Mouse (Mus musculus) cerebellum, postnatal 14 days (tissue): ENCODE results near the gene Cog5.

Experiments used
- DNase-seq, 2 experiments: peaks; one replicate each; pipeline ENCODE4 v3.0.0; 2021; ENCODE audit warnings: mixed read lengths in 2 of 2

The Cog5 gene

DNA sequence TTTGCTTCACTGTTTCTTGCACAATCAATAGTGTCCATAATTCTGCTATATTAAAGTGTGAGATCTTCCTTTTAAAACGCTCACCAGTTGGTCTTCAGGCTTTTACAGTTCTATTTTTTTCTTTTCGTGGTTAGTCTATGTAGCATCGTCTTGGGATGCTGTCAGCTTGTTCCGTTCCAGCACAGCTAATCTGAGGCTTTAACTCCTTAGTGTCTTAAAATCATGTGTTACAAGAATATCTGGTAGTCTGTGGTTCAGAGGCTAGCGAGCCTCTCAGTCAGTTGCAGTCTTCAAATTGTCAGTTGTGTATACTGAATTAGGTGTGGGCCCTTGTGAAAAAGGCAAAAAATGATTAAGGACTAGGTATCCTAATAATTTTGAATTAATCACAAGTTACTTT lies 57.6 kb downstream of the Cog5 start:
- DNase-seq, result peak; percentile 42 to 62

DNA sequence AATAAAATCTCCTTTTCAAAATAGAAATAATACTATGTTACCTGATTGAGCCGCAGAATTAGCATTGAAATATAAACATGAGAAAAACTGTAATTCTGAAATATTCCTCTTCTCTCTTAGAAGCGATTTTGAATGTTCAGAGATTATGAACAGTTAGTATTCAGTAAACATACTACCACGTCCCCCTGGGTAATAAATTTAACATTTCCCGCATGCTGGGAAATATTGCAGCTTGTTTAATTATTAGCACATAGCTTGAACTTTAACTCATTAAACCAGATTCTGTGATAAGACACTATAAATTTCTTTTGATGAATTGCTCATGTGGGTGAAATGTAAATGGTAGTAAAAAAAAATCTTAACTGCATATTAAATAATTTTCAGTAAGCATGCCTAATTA lies 58.1 kb downstream of the Cog5 start:
- no peak for DNase-seq

GRCm38 (mm10) chr12:31713600-31713999 lies 58.9 kb downstream of the Cog5 start, which contains the start of gene Gpr22:
Gene Gpr22, minus strand, starts transcription at chr12:31713947.
- peak; percentile 71 to 76 for DNase-seq

- DNase-seq, result no peak
Measured at GRCm38 (mm10) chr12:31714070-31714469, 59.4 kb downstream of the Cog5 start.

DNA sequence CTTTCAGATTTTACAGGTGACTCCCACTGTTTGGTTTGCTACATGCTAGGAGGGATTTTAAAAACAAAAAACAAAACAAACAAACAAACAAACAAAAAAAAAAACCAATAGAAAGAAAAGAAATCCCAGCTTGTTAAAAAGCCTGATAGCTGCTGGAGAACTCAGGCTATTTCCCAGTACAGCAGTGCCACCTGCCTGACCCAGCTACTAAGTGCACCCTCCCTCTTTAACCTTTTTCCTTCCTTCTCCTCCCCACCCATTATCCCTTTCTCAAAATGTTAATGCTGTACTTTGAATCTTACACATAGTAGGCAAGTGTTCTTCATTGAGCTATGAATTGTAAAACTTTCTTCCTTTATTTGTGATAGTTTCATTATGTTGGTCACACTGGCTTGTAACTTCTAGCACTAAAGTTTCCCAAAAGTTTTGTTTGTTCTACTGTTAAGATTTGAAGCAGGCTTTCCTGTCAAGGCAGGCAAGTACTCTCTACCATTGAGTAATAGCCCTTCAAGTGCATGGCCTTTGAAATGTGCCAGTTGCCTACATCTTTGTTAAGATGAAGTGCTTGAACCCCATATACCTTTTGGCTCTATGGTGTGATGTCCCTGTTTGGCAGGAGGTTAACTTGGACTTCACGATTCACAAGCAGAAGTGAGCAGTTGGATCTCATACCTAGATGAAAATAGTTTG lies 65.1 kb downstream of the Cog5 start:
- DNase-seq, result peak; percentile 36 to 41

DNA sequence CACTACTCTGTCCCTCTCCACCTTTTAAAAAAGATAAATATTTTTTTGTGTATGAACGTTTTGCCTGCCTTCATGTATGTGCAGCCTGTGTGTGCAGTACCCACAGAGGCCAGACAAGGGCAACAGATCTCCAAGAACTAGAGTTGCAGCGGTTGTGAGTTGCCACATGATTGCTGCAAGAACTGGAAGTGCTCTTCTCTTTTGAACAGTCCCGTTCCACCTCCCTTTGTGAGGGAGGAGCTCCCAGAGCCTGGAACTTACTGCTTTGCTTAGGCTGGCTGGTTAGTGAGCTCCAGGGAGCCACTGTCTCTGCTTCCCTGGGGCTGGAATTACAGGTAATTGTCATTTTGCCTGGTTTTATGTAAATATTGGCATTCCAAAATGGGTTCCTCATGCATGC lies 69.9 kb downstream of the Cog5 start:
- DNase-seq, result no peak

DNA sequence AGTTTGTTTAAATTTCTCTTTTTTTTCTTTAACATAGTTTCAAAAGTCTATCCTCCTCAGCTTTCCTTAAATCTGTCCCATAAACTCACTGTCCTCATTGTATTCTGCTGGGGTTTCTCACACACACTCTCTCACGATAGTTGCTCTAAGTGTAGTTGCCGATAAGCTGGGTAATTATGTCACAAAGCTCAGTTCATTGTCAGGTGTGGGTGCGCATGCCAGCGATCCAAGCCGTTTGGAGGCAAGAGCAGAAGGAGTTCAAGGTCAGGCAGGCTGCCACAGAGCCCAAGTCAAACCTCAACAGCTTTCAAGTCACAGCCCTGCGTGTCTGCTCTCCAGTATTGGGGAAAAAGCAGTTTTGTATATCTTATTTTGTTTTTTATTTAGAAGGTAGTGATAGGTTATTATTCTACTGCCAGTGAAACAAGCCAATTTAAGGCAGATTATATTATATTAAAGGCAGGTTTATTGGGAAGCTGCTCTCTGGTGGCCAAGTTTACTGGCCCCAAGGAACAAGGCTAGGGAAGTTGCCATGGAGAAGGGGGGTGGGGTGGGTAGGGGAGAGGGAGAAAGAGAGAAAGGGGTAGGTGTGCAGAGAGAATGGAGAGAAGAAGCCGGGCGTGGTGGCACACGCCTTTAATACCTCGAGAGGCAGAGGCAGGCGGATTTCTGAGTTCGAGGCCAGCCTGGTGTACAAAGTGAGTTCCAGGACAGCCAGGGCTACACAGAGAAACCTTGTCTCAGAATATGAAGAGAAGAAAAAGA lies 71.0 kb downstream of the Cog5 start:
- no peak for DNase-seq

- DNase-seq, result no peak
Measured at GRCm38 (mm10) chr12:31726707-31727106, 72.0 kb downstream of the Cog5 start.

DNA sequence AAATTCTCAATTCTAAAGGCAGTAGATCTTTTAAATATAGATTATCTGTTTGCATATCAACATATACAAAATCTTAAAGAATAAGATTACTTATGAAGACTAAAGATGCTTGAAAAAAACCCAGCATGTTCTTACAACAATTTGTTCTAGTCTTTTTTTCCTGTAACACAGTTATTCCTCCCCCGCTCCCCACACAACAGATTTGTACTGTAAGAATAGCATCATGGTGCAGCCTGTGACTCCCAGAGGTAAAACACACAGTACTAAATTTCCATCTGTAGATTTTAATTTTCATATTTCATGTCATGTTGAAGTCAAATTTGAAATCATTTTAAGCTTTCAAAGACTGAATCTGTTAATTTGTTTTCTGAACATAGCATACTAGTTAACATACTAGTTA lies 75.5 kb downstream of the Cog5 start:
- DNase-seq, result no peak

DNA sequence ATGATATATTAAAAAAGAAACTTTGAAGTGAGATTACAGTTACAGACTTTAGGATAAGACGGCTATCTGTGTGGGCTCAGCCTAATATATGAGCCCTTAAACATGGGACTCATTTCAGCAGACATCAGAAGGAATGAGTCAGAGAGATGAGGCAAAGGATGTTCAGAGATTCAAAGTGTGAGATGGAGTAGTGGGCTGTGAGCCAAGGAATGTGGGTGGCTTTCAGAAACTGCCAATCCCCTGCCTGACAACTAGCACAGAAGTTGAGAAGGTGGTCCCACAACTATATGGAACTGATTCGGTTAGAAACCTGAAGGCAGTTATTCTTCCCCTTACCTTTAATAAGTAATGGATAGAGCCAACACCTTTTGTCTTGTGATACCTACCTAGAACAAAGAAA lies 79.9 kb downstream of the Cog5 start:
- no peak for DNase-seq

DNA sequence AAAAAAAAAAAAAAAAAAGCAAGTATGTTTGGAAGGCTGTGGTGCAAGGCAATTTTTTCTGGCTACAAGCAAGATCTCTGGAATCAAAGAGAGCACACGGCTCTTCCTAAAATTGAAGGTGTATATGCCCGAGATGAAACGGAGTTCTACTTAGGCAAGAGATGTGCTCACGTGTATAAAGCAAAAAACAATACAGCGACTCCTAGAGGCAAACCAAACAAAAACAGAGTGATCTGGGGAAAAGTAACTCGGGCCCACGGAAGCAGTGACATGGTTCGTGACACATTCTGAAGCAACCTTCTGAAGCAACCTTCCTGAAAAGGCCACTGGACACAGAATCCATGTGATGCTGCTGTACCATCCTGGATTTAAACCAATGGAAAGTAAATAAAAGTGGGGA lies 92.6 kb downstream of the Cog5 start:
- no peak for DNase-seq

DNA sequence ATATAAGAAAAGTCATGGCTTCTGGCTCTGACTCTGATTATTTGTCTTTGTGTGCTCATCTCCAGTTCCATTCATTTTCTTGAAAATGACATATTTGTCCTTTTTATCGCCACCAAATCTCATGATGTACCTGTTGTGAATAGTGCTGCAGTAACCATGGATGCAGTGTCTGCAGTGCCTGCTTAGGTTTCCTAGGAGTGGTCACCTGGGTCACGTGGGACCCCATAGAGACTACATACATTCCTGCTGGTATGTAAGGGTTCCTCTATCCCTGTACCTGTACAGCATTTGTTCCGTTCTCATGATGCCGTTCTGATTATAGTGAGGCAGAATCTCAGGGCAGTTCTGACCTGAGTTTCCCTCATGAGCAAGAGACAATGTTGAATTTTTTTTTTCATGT lies 95.2 kb downstream of the Cog5 start:
- no peak for DNase-seq

GRCm38 (mm10) chr12:31754465-31754864 lies 99.8 kb downstream of the Cog5 start:
- no peak for DNase-seq

DNA sequence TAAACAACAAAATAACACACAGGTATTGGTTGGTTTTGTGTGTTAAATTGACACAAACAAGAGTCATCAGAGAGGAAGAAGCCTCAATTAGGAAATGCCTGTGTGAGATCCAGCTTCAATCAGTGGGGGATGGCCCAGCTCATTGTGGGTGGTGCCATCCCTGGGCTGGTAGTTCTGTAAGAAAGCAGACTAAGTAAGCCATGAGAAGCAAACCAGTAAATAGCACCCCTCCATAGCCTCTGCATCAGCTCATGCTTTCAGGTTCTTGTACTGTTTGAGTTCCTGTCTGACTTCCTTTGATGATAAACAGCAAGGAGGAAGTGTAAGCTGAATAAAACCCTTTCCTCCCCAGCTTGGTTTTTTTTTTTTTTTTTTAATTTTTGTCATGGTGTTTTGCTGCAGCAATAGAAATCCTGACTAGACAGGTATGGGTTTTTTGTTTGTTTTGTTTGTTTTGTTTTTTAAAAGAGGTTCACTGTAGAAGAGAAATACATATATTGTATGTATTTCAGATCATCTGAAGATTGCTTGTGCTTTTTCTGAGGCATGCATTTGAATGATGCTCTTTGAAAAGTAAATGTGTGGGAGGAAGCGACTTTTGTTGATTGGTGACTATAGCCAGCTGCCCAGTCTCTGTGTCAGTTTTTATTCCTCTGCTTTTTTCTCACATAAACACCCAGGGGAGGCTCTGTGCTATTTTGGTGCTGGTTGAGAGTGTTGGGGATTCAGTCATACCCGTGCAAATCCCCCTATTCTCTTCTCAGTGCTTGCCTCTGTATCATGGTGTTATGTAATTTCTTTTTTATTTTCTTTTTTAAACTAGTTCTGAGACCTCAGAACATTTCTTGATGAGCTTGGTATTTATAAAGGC lies 101.5 kb downstream of the Cog5 start:
- no peak for DNase-seq

DNA sequence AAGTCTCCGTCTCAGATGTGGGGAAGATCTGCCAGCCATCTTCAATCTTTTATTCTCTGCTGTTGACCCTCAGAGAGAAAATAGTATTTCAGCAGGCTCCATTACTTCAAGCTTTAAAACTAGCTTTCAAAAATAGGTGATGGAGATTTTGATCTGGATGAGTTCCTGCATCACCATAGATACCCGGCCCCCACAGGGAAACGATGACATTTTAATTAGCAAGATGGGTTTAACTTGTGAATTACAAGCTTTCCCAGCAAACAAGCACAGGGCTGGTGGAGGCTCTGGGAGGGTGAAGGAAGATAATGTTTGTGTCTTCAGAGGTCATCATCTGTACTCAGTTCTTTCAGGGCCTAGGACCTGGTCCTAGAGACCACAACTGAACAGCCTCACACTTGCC lies 118.9 kb downstream of the Cog5 start:
- no peak for DNase-seq

GRCm38 (mm10) chr12:31784291-31784690 lies 129.6 kb downstream of the Cog5 start:
- DNase-seq, result peak; percentile 28 to 59

DNA sequence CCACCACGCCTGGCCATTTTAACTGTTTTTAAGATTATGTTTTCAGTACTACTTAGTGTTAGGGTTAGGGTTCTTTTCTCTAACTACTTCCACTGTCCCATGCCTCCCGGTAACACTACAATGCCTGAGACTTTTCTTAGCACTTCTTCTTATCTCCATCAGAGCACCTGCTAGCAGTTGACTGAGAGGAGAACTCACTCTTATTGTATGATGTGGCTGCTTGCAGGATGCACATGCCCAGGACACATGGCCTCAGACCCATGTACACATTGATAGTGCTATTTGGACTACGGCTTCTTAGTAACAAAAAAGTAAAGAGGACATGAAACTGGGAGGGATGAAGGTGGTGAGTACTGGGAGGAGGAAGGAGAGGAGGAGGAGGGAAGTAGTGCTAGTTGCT lies 133.9 kb downstream of the Cog5 start:
- DNase-seq, result no peak

GRCm38 (mm10) chr12:31806410-31807154 lies 151.9 kb downstream of the Cog5 start:
- DNase-seq, result no peak

DNA sequence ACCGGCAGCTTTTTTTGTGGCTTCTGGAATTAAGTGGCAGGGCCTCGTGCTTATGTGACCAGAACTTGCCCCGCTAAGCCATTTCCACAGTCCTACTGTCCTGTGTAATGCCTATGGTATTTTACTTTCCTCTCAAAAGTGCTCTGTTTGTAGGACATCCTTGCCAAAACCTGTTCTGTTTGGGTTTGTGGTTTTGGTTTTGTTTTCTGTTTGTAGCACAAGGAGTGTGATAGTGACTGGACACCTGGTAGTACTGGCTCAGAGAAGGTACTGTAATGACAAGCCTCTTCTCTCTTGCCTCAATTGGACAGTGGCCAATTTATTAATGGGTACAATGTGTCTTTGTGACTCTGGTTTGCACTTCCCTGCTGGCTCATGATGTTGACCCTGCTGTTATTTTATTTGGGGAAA lies 163.4 kb downstream of the Cog5 start:
- DNase-seq, result peak; percentile 26 to 61

DNA sequence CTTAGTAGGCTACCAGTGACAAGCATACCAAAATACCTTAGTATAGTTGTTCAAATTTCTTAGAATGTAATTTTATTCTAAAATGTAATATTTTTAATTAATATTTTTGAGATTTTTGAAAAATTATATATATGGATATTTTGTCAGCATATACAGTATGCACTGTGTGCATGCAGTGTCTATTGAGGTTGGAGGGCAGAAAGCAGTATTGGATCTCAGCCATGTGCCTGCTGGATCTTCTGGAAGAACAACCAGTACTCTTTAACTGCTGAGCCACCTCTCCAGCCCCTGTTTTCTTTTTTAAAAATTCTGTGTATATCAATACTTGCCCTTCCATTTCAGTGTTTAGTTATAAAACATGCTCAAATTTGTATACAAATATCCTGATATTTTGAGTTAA lies 164.4 kb downstream of the Cog5 start:
- peak in 1 of 2 experiments; percentile 39 for DNase-seq

GRCm38 (mm10) chr12:31819520-31819919 lies 164.9 kb downstream of the Cog5 start:
- no peak for DNase-seq

GRCm38 (mm10) chr12:31823671-31824070 lies 169.0 kb downstream of the Cog5 start:
- no peak for DNase-seq

GRCm38 (mm10) chr12:31824831-31825230 lies 170.2 kb downstream of the Cog5 start:
- peak; percentile 54 to 69 for DNase-seq
